Mouse (Mus musculus): ENCODE results near the gene Fnbp1l.
A peak's percentile ranks its signal among the peaks of the same experiment; 100 is the strongest.

Fnbp1l gene

DNA sequence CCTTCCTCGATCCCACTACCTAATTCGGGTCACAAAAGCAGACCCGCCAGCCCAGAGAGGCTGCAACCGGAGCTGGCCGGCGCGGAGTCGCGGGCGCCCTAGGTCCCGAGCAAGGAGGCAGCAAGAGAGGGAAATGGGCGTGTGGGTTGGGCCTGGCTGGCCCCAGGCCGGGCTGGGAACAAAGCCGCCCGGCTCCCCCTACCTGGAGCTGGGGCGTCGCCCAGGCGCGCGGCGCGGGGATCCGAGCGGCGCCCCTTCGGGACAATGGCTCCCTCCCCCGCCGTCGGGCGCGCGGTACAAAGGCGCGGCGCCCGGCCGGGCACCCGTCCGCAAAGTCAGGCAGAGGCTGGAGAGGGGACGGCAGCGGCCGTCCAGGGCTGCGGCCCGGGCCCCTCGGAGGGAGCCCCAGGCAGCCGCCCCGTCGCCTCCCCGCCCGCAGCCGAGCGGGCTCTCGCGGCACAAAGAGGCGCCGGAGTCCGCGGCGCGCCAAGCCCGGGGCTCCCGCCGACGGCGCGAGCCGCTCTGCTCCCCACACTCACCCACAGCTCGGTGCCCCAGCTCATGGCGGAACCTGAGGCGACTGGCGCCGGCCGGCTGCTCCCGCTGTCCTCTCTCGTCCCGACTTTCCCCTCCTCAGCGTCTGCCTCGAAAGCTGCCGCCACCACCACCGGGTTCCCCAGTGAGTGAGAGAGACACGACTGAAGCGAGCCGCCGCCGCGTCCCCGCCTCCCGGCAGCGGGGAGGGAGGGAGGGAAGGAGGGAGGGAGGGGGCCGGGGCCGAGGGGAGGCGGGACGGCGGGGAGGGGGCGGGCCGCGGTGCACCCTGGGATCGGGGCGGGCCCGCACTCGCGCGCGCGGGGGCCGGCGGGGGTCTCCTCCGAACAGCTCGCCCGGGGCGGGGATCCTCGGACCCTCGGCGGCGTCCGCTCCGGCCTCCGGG, at the start of gene Fnbp1l:
Gene Fnbp1l (minus strand): TSS at position 725 of the 940 bp plus-strand sequence.
- peak; percentile 14 to 23 for DNase-seq (ENCODE audit: low spot score in 2 of 2)

- DNase-seq (ENCODE audit: low spot score in 2 of 2): no peak
Observed at GRCm38 (mm10) chr3:122660795-122661194, 41.3 kb upstream of the Fnbp1l start.

DNA sequence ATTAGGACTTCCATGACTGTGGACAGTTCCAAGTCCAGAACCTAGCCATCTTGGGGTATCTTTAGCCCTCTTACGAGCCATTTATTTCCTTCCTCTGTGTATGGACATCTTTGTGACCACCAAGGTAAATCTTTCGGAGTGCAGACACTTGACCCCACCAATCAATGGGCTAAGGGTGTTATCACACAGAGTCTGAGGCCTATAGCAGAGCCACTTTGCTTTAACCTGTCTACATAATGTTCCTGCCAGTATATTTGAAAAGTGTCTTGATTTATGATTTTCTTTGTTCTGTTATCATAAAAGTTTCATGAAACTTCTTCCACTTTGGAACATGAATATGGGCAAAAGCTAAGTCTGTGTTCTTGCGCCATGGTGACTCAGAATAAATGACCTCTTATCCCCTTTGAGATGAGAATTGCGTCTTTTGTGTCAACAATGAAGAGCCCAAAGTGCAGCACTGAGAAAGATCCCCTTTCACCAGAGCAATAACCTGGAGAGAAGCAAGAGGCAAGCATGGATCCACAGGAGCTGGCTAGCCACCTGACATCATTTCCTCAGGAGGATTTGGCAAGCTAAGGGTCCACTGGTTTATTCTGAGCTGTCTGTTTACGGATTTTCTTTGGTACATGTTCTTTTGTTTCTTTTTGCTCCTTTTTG, 39.9 kb upstream of the Fnbp1l start:
- no peak for DNase-seq (ENCODE audit: low spot score in 2 of 2)

GRCm38 (mm10) chr3:122647195-122647837, 27.8 kb upstream of the Fnbp1l start:
- no peak for DNase-seq (ENCODE audit: low spot score in 2 of 2)

GRCm38 (mm10) chr3:122640286-122640685, 20.8 kb upstream of the Fnbp1l start:
- no peak for DNase-seq (ENCODE audit: low spot score in 2 of 2)

- no peak for DNase-seq (ENCODE audit: low spot score in 2 of 2)
Observed at GRCm38 (mm10) chr3:122639197-122639475, 19.6 kb upstream of the Fnbp1l start.

DNA sequence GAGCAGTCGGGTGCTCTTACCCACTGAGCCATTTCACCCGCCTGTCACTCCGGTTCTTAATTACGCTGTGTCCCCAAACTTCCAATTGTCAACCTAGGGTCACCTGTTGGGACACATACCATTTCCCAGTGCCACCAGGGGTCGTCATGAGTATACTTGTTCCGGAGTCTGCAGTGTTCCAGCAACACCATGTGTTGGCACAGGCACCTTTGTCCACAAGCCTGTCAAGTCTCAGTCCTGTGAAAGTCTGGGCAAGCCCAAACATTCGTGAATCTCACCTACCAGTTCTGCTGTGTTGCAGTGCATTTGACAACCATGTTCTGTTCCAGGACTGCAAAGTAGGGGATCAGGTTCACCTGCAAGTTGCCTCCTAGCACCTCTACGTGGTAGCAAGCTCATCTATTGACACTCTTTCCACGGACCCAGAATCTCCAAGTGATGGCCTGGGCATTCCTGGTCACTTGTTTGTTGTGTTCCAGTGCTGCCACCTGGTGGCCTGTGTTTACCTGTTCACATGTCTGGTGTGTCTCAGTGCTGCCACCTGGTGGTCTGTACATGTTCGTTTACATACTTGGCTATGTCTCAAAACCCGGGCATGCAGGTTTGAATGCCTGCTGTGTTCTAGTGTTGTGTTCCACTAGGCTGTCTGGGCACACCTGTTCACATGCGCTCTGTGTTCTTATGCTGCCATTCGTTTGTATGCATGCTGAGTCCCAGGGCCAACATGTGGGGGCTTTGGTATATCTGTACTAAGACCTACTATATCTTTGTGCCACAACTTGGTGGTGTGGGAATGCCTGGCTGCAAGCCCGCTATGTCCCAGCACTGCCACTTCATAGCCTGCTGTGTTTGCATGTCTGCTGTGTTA, 19.0 kb upstream of the Fnbp1l start:
- DNase-seq (ENCODE audit: low spot score in 2 of 2): peak; percentile 82 to 92

DNA sequence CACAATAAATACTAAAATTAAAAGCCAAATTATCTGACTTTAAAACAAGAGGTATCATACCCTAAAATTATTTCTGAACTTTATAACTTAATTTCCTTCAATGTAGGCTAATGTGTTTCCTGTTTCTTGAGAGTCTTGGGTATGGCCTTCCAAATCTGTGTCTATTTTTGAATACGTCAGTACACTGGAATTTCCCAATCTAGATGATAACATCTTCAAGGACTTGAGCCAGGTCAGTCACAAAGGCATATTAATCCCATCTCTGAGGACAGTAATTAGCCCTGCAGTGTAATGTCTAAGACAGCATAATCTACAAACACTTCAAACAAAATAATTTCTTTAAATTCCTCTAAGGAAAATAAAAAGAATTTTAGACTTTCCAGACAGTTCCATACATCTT, 17.8 kb upstream of the Fnbp1l start:
- DNase-seq (ENCODE audit: low spot score in 2 of 2): no peak

GRCm38 (mm10) chr3:122635246-122635645, 15.7 kb upstream of the Fnbp1l start:
- no peak for DNase-seq (ENCODE audit: low spot score in 2 of 2)

DNA sequence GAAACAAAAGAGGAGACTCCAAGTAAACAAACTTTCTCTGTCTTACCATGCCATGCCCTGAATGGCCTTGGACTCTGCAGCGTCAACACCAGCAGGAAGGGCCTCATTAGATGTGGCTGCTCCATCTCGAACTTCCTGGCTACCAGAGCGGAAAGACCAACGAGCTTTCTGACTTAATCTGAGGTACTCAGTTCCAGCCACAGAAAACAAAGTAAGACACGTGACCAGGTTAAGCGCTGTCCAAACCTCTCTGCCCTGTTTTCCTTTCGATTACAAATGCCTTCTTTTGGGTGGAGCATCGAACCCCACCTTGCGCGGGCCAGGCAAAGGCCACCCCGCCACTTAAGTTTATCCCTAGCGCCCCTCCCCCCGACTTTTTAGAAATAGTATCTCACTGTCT, 10.1 kb upstream of the Fnbp1l start:
- DNase-seq (ENCODE audit: low spot score in 2 of 2): no peak

DNA sequence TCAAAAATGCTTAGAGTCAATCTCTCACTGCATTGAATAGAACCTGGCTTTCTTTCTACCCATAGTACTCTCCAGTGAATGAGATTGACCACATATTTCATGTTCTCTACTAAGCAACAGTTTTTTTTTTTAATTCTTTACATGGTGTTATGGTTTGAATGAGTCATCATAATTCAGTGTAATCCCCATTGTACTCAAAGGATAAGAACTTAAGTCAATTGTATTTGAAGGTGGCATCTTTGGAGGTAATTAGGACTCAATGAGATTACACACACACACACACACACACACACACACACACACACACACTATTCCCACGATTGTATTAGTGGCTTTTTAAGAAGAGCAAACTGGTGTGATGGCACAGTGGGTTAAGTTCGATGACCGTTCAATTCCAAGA, 9.4 kb upstream of the Fnbp1l start:
- DNase-seq (ENCODE audit: low spot score in 2 of 2): no peak

- DNase-seq (ENCODE audit: low spot score in 2 of 2): no peak
Observed at GRCm38 (mm10) chr3:122628546-122628945, 9.0 kb upstream of the Fnbp1l start.

DNA sequence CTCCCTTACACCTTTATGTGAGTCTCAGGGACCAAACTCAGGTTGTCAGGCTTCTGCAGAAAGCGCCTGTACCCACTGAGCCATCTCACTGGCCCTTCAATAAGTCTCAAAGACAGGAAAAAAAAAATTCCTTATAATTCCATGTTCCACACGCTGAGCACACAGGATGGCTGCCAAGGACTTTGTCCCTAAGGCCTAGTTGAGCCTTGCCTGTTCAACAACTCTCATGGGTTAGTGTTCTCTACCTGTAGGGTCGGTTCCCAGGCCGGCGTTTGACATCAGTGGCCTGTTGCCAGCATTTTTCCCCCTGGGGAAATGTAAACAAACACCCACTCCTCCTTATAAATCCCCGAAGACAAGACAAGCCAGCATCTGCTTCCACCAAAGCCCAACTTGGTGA, 8.3 kb upstream of the Fnbp1l start:
- no peak for DNase-seq (ENCODE audit: low spot score in 2 of 2)

DNA sequence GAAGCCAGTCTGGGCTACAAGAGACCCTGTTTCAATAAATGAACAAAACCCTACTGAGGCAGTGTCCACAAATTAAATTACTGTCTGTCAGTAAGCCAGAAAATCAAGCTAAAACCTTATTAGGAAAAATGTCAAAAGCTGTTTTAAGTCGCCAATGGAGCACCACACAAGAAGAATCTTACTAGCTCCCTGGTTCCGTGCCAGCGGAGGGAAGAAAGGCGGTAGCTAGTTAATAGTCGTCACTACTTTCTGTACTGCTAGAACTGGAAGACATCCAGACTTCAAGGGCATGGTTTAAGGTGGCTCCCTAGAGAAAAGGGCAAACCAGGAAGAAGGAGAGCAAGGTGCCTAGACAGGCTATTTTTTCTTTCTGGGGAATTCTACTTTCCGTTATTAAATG, 5.1 kb upstream of the Fnbp1l start:
- DNase-seq (ENCODE audit: low spot score in 2 of 2): no peak

DNA sequence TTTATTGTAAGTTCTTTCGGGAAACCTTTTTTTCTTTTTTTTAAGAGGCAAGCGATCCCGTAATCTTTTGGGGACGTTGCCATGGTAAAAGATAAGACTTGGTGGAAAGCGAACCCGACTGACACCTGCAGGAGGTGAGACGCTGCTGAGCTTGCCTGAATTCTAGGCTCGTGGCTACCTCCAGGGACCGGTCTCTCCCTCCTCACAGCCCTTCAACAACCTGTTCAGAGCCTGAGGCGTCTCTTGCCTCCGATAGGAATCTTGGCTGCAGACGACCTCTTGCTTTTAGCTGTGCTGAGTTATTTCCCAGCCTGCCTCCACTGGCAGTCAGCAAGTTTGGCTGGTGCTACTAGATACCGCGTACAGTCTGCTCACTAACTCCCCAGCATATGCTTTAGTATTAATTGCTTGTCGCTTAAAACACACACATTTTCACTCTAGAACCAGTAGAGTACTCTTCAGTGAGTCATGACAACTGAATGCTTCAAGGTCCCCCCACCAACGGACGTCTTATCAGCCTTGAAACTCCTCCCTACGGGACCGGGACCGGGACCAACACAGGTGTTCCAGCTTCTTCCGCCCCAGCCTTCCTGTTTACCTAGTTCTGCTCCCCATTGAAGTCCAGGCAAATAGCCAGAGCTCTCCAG, 893 bp upstream of the Fnbp1l start:
- no peak for DNase-seq (ENCODE audit: low spot score in 2 of 2)

GRCm38 (mm10) chr3:122619931-122620284, 393 bp upstream of the Fnbp1l start:
- no peak for DNase-seq (ENCODE audit: low spot score in 2 of 2)

- DNase-seq (ENCODE audit: low spot score in 2 of 2): no peak
Observed at GRCm38 (mm10) chr3:122618402-122618801, 1.1 kb downstream of the Fnbp1l start.

DNA sequence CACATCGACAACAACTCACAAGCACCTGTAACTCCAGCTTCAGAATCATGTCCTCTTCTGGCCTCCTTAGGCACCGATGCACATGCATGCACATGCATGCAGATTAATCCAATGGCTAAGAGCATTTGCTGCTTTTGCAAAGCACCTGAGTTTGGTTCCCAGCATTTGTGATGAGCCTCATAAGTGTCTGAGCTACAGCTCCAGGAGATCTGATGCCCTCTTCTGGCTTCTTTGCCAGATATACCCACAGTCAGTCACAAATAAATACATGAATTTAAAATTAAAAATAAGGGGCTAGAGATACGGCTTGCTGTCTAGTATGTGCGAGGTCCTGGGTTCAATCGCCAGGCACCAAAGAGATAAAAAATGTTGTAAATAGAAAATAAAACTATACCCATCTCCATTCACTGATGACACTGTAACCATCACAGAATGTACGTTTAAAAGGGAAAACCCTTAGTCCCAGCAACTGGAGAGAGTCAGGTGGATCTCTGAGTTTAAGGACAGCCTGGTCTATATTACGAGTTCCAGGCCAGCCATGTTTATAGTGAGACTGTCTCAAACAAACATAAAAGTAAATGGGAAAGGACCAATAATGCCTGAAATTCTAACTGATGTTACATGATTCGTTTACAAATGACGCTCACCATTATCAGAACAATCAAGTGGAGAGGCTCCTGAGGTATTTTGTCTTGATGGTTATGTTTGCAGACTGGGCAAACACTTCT, 1.7 kb downstream of the Fnbp1l start:
- DNase-seq (ENCODE audit: low spot score in 2 of 2): no peak

GRCm38 (mm10) chr3:122612537-122612936, 7.0 kb downstream of the Fnbp1l start:
- no peak for DNase-seq (ENCODE audit: low spot score in 2 of 2)

- no peak for DNase-seq (ENCODE audit: low spot score in 2 of 2)
Observed at GRCm38 (mm10) chr3:122611761-122612160, 7.8 kb downstream of the Fnbp1l start.

All from spleen, postnatal 36 days (tissue).